Mouse (Mus musculus) liver, embryonic 14.5 days (tissue): ENCODE measurements around the gene Klhl9.

Experiments
- CTCF ChIP-seq: IDR thresholded peaks from 2 replicates; pipeline ENCODE4 v1.5.1; 2016; ENCODE audit warnings: antibody characterized with exemption, low read depth, control low read depth
- EP300 ChIP-seq: IDR thresholded peaks from 2 replicates; pipeline ENCODE4 v1.6.1; 2016; ENCODE audit warnings: antibody characterized with exemption, low read depth

GRCm38 (mm10) chr4:88691259-88691658 is 31.0 kb downstream of the Klhl9 start, which contains the start of gene Ifnab:
- TF ChIP-seq EP300, result no peak
- TF ChIP-seq CTCF, result no peak
